Mouse (Mus musculus): ENCODE results near the gene Mri1. TPM values are rescaled to one million over a fixed set of nuclear protein-coding genes. Genes with fewer than 3 reads are reported as not detected.
A peak's percentile ranks its signal among the peaks of the same experiment; 100 is the strongest.

Mri1 gene
- polyA plus RNA-seq, 1 experiment from 2014 or later, result 50.6 TPM

GRCm38 (mm10) chr8:84200652-84201544 lies 56.2 kb downstream of the Mri1 start:
- ATAC-seq (ENCODE audit: low read depth), result no peak
- Histone ChIP-seq H3K27ac (replicated peaks) (peak overlapping the region; percentile 89), H3K4me3 (peak overlapping the region; percentile 44), H3K27me3 (peaks cover 22% of the 10 kb centered on the region), H3K9me3 (no peaks in the 10 kb centered on the region), H3K4me1 (replicated peaks) (peaks cover 73% of the 10 kb centered on the region), H3K9ac (peak overlapping the region; percentile 65), H3K4me2 (peak overlapping the region; percentile 68), H3K36me3 (no peaks in the 10 kb centered on the region)
- 8% methylated on average over 57 of the region's 70 CpGs for WGBS

GRCm38 (mm10) chr8:84200126-84200555 lies 57.0 kb downstream of the Mri1 start:
- peaks cover 73% of the 10 kb centered on the region for H3K4me1 ChIP-seq (replicated peaks)
- no peaks in the 10 kb centered on the region for H3K9me3 ChIP-seq
- H3K36me3 ChIP-seq, result no peaks in the 10 kb centered on the region
- WGBS, result 17% methylated on average over 8 of the region's 8 CpGs
- ATAC-seq (ENCODE audit: low read depth), result no peak
- peak overlapping the region; percentile 44 for H3K4me3 ChIP-seq
- H3K4me2 ChIP-seq, result peak overlapping the region; percentile 68
- peak overlapping the region; percentile 89 for H3K27ac ChIP-seq (replicated peaks)
- peaks cover 22% of the 10 kb centered on the region for H3K27me3 ChIP-seq
- H3K9ac ChIP-seq, result peak overlapping the region; percentile 65; the same call in 1 of the 2 replicates

MicroRNAs encoded within 50 kb of the gene (microRNA counts, 519-probe panel; counts per million panel counts)
- 4,067 counts per million, percentile 67 among the panel's probes with 10 or more counts for microRNA mmu-miR-23a
- 4,695 counts per million, percentile 80 among the panel's probes with 10 or more counts for microRNA mmu-miR-27a

Small RNAs within 50 kb of the gene (microRNA-seq; reads per million reads assigned to microRNA genes)
- gene Mir23a (3,653 reads per million, percentile 90 among the genes with 10 or more reads in this experiment), gene Mir24-2 (not detected), gene Mir27a (43.1 reads per million, percentile 45 among the genes with 10 or more reads in this experiment), gene Mir3074-2 (not detected)

Other genes with a start within 250 kb of the Mri1 start
- 1.0 TPM in 1 of 2 replicates, not detected in the other for gene 2210011C24Rik, start 245.2 kb downstream of the Mri1 start, polyA plus RNA-seq (2015; fragmentation: Nextera tagmentation; extraction: Ambion mirVana)
- gene Palm3, start 235.9 kb downstream of the Mri1 start, polyA plus RNA-seq (2015; fragmentation: Nextera tagmentation; extraction: Ambion mirVana), result 7.4 and 8.5 TPM in 2 replicates
- gene Il27ra, start 214.7 kb downstream of the Mri1 start, polyA plus RNA-seq (2015; fragmentation: Nextera tagmentation; extraction: Ambion mirVana), result 0.43 and 0.56 TPM in 2 replicates
- gene Rln3, start 212.3 kb downstream of the Mri1 start, polyA plus RNA-seq (2015; fragmentation: Nextera tagmentation; extraction: Ambion mirVana), result not detected in 2 replicates
- 1.9 and 2.2 TPM in 2 replicates for gene Gm10643, start 192.2 kb downstream of the Mri1 start, polyA plus RNA-seq (2015; fragmentation: Nextera tagmentation; extraction: Ambion mirVana)
- gene Rfx1, start 190.5 kb downstream of the Mri1 start, polyA plus RNA-seq (2015; fragmentation: Nextera tagmentation; extraction: Ambion mirVana), result 8.1 and 8.2 TPM in 2 replicates
- 16.5 and 16.8 TPM in 2 replicates for gene Dcaf15, start 152.6 kb downstream of the Mri1 start, polyA plus RNA-seq (2015; fragmentation: Nextera tagmentation; extraction: Ambion mirVana)
- 0.36 and 0.51 TPM in 2 replicates for gene Podnl1, start 131.3 kb downstream of the Mri1 start, polyA plus RNA-seq (2015; fragmentation: Nextera tagmentation; extraction: Ambion mirVana)
- gene Cc2d1a, start 109.4 kb downstream of the Mri1 start, polyA plus RNA-seq (2015; fragmentation: Nextera tagmentation; extraction: Ambion mirVana), result 24.3 and 25.6 TPM in 2 replicates
- gene 4930432K21Rik, start 109.3 kb downstream of the Mri1 start, polyA plus RNA-seq (2015; fragmentation: Nextera tagmentation; extraction: Ambion mirVana), result 1.4 and 1.6 TPM in 2 replicates
- gene Nanos3, start 72.1 kb downstream of the Mri1 start, polyA plus RNA-seq (2015; fragmentation: Nextera tagmentation; extraction: Ambion mirVana), result 6.1 and 10.1 TPM in 2 replicates
- gene Zswim4, start 20.3 kb downstream of the Mri1 start, polyA plus RNA-seq (2015; fragmentation: Nextera tagmentation; extraction: Ambion mirVana), result 32.9 and 34.7 TPM in 2 replicates
- gene D8Ertd738e, start 7.6 kb downstream of the Mri1 start, polyA plus RNA-seq (2015; fragmentation: Nextera tagmentation; extraction: Ambion mirVana), result 255 and 273 TPM in 2 replicates
- gene Ccdc130, start 13.1 kb upstream of the Mri1 start, polyA plus RNA-seq (2015; fragmentation: Nextera tagmentation; extraction: Ambion mirVana), result 23.3 and 30.4 TPM in 2 replicates
- 20.0 and 25.2 TPM in 2 replicates for gene Cacna1a, start 131.1 kb upstream of the Mri1 start, polyA plus RNA-seq (2015; fragmentation: Nextera tagmentation; extraction: Ambion mirVana)

Measured in neural tube, embryonic 13.5 days (tissue).